Mouse (Mus musculus): ENCODE measurements around the gene Ryk.

- TF ChIP-seq CTCF (IDR thresholded peaks at IDR 0.05; ENCODE audit: control insufficient read depth, insufficient read depth, low read length): no peak
- TF ChIP-seq POLR2A (IDR thresholded peaks at IDR 0.05; ENCODE audit: borderline replicate concordance, control insufficient read depth, low read depth, low read length): no peak
These were observed 26.2 kb downstream of the Ryk start for GRCm38 (mm10) chr9:102860802-102861469.
